Mouse (Mus musculus) monocyte, adult 5-6 weeks (primary cell): ENCODE results near the gene Alb. TPM values are rescaled to one million over a fixed set of nuclear protein-coding genes. Genes with fewer than 3 reads are reported as not detected.

Experiments used
- total RNA-seq: library from RNA; stranded (forward); fragments of 200-1000, 200-491, 200-594 nt; gene quantifications from 3 replicates; pipeline ENCODE4 v1.2.3, GENCODE M21; 2017

The Alb gene
- total RNA-seq, 1 experiment from 2014 or later = not detected

Other genes starting within 250 kb of the Alb start
- gene Cox18, start 236.9 kb upstream of the Alb start, total RNA-seq = 5.8 to 8.4 TPM (median 7.0 TPM) in 3 replicates
- gene Ankrd17, start 94.3 kb upstream of the Alb start, total RNA-seq = 94.5 to 177 TPM (median 99.6 TPM) in 3 replicates
- gene Gm9958, start 93.7 kb upstream of the Alb start, total RNA-seq = 0.67 to 4.5 TPM (median 1.2 TPM) in 3 replicates
- 0.78 TPM in 1 of 3 replicates, not detected in the others for gene Afp, start 29.8 kb downstream of the Alb start, total RNA-seq
- not detected in 3 replicates for gene Afm, start 58.0 kb downstream of the Alb start, total RNA-seq
- gene 5830473C10Rik, start 100.2 kb downstream of the Alb start, total RNA-seq = not detected in 3 replicates
- gene Rassf6, start 179.8 kb downstream of the Alb start, total RNA-seq = 0.76 TPM in 1 of 3 replicates, not detected in the others